Mouse (Mus musculus) G1E (cell line): Measurements from ENCODE around the gene Myom1.

Source experiments
- CTCF ChIP-seq: IDR thresholded peaks from 2 replicates; pipeline ENCODE4 v1.5.1; 2012; ENCODE audit warnings: low read depth, low read length, inconsistent platforms, mixed read lengths
- GATA1 ChIP-seq: IDR thresholded peaks from 2 replicates; pipeline ENCODE4 v1.6.1; 2012; ENCODE audit warnings: borderline replicate concordance, low read length, inconsistent platforms, mixed read lengths
- GATA2 ChIP-seq: IDR thresholded peaks from 2 replicates; pipeline ENCODE4 v1.6.1; 2012; ENCODE audit warnings: low read depth, low read length, inconsistent platforms, borderline replicate concordance
- POLR2AphosphoS5 ChIP-seq: IDR thresholded peaks from 2 replicates; pipeline ENCODE4 v1.6.1; 2012; ENCODE audit warnings: low read depth, low read length, inconsistent platforms; ENCODE audit not compliant: insufficient replicate concordance
- TAL1 ChIP-seq: conservative IDR thresholded peaks from 2 replicates; pipeline ENCODE4 v1.6.1; 2012; ENCODE audit warnings: low read depth, low read length, inconsistent platforms, mixed read lengths

- no peak for TF ChIP-seq CTCF
- no peak for TF ChIP-seq GATA1
- TF ChIP-seq GATA2: no peak
- TF ChIP-seq POLR2AphosphoS5: no peak
- TF ChIP-seq TAL1: no peak
Measured at GRCm38 (mm10) chr17:71159152-71159567, 156.7 kb downstream of the Myom1 start.
